Mouse (Mus musculus): ENCODE results near the gene Gm45711. TPM values are rescaled to one million over a fixed set of nuclear protein-coding genes. Genes with fewer than 3 reads are reported as not detected.

Gene Gm45711
- polyA plus RNA-seq, 2 experiments: not detected

- H3K36me3 ChIP-seq (replicated peaks; ENCODE audit: control insufficient read depth, insufficient read depth, low read depth): no peaks in the 10 kb centered on the region
- ATAC-seq (ENCODE audit: insufficient read depth) (no peak), DNase-seq (ENCODE audit: low read depth in 3 of 3, low spot score in 3 of 3) (no peak)
- TF ChIP-seq CTCF (IDR thresholded peaks at IDR 0.05; ENCODE audit: low read depth) (no peak), EP300 (IDR thresholded peaks at IDR 0.05; ENCODE audit: low read depth) (no peak)
- no peaks in the 10 kb centered on the region for H3K27me3 ChIP-seq (ENCODE audit: control insufficient read depth, insufficient read depth, low read length)
- peak overlapping the region; percentile 84 for H3K4me2 ChIP-seq (ENCODE audit: low read depth)
- peak overlapping the region; percentile 68 to 99 for H3K4me3 ChIP-seq (ENCODE audit: insufficient read depth in 1 of 2, low read depth in 2 of 2, low read length in 2 of 2)
- no peak overlapping the region for H3K27ac ChIP-seq
- WGBS (ENCODE audit: insufficient replicate concordance): under 1% methylated on average over 7 of the region's 7 CpGs
- H3K9ac ChIP-seq (replicated peaks): peak overlapping the region; percentile 75; the same call in 1 of the 2 replicates
- peaks cover 9 to 24% of the 10 kb centered on the region in 2 experiments for H3K4me1 ChIP-seq (replicated peaks; ENCODE audit: control insufficient read depth in 2 of 2, insufficient read depth in 2 of 2, low read length in 1 of 2)
- no peaks in the 10 kb centered on the region for H3K9me3 ChIP-seq (ENCODE audit: control insufficient read depth, low read length)
These were observed 58.4 kb downstream of the Gm45711 start for GRCm38 (mm10) chr8:104251461-104251860.

- Histone ChIP-seq H3K9me3 (ENCODE audit: control insufficient read depth, low read length) (no peaks in the 10 kb centered on the region), H3K36me3 (replicated peaks; ENCODE audit: control insufficient read depth, insufficient read depth, low read depth) (no peaks in the 10 kb centered on the region), H3K4me1 (replicated peaks; ENCODE audit: control insufficient read depth in 2 of 2, insufficient read depth in 2 of 2, low read length in 1 of 2) (peaks cover 9 to 24% of the 10 kb centered on the region in 2 experiments), H3K9ac (replicated peaks) (peak within 1 kb of the TSS; percentile 75), H3K27ac (peak within 1 kb of the TSS; percentile 50), H3K4me3 (ENCODE audit: insufficient read depth in 1 of 2, low read depth in 2 of 2, low read length in 2 of 2) (peak within 1 kb of the TSS; percentile 68 to 99), H3K4me2 (ENCODE audit: low read depth) (peak within 1 kb of the TSS; percentile 84), H3K27me3 (ENCODE audit: control insufficient read depth, insufficient read depth, low read length) (no peaks in the 10 kb centered on the region)
- peak; percentile 83 for ATAC-seq (ENCODE audit: insufficient read depth)
- TF ChIP-seq EP300 (IDR thresholded peaks at IDR 0.05; ENCODE audit: low read depth) (no peak), CTCF (IDR thresholded peaks at IDR 0.05; ENCODE audit: low read depth) (peak; percentile 34; the same call in 1 of the 2 replicates)
- peak; percentile 81 to 84 (median 82) for DNase-seq (ENCODE audit: low read depth in 3 of 3, low spot score in 3 of 3)
- 4% methylated on average over 41 of the region's 41 CpGs for whole genome bisulfite sequencing (ENCODE audit: insufficient replicate concordance)
These were observed 59.2 kb downstream of the Gm45711 start, which contains the start of gene Cklf for GRCm38 (mm10) chr8:104250439-104251367. Gene Cklf (plus strand): TSS chr8:104250861.

- Histone ChIP-seq H3K27ac (no peak overlapping the region), H3K4me1 (replicated peaks; ENCODE audit: control insufficient read depth in 2 of 2, insufficient read depth in 2 of 2, low read length in 1 of 2) (peaks cover 9 to 24% of the 10 kb centered on the region in 2 experiments), H3K9ac (replicated peaks) (no peak overlapping the region), H3K9me3 (ENCODE audit: control insufficient read depth, low read length) (no peaks in the 10 kb centered on the region), H3K36me3 (replicated peaks; ENCODE audit: control insufficient read depth, insufficient read depth, low read depth) (no peaks in the 10 kb centered on the region), H3K4me2 (ENCODE audit: low read depth) (no peak overlapping the region), H3K27me3 (ENCODE audit: control insufficient read depth, insufficient read depth, low read length) (no peaks in the 10 kb centered on the region), H3K4me3 (ENCODE audit: insufficient read depth in 1 of 2, low read depth in 2 of 2, low read length in 2 of 2) (no peak overlapping the region)
- ATAC-seq (ENCODE audit: insufficient read depth) (no peak), DNase-seq (ENCODE audit: low read depth in 3 of 3, low spot score in 3 of 3) (no peak)
- TF ChIP-seq EP300 (IDR thresholded peaks at IDR 0.05; ENCODE audit: low read depth): no peak
- no peak for TF ChIP-seq CTCF (IDR thresholded peaks at IDR 0.05; ENCODE audit: low read depth)
- 66% methylated on average over 7 of the region's 7 CpGs for WGBS (ENCODE audit: insufficient replicate concordance)
These were observed 60.4 kb downstream of the Gm45711 start for GRCm38 (mm10) chr8:104249442-104249996.

- under 1% methylated on average over 28 of the region's 28 CpGs for whole genome bisulfite sequencing (ENCODE audit: insufficient replicate concordance)
- Histone ChIP-seq H3K4me1 (replicated peaks; ENCODE audit: control insufficient read depth in 2 of 2, insufficient read depth in 2 of 2, low read length in 1 of 2) (peaks cover 9 to 24% of the 10 kb centered on the region in 2 experiments), H3K27ac (peak within 1 kb of the TSS; percentile 37; the same call in 1 of the 2 replicates), H3K4me2 (ENCODE audit: low read depth) (peak within 1 kb of the TSS; percentile 93), H3K4me3 (ENCODE audit: insufficient read depth in 1 of 2, low read depth in 2 of 2, low read length in 2 of 2) (peak within 1 kb of the TSS; percentile 76 to 94), H3K9me3 (ENCODE audit: control insufficient read depth, low read length) (no peaks in the 10 kb centered on the region), H3K36me3 (replicated peaks; ENCODE audit: control insufficient read depth, insufficient read depth, low read depth) (no peaks in the 10 kb centered on the region), H3K27me3 (ENCODE audit: control insufficient read depth, insufficient read depth, low read length) (no peaks in the 10 kb centered on the region), H3K9ac (replicated peaks) (peak within 1 kb of the TSS; percentile 89)
- peak; percentile 65 to 72 (median 68) for DNase-seq (ENCODE audit: low read depth in 3 of 3, low spot score in 3 of 3)
- no peak for TF ChIP-seq EP300 (IDR thresholded peaks at IDR 0.05; ENCODE audit: low read depth)
- no peak for TF ChIP-seq CTCF (IDR thresholded peaks at IDR 0.05; ENCODE audit: low read depth)
- ATAC-seq (ENCODE audit: insufficient read depth): peak; percentile 82
These were observed 61.6 kb downstream of the Gm45711 start, which contains the start of gene Tk2 for GRCm38 (mm10) chr8:104248276-104248675. Gene Tk2 (minus strand): TSS chr8:104248558.

- Histone ChIP-seq H3K4me1 (replicated peaks; ENCODE audit: control insufficient read depth in 2 of 2, insufficient read depth in 2 of 2, low read length in 1 of 2) (peaks cover 9 to 24% of the 10 kb centered on the region in 2 experiments), H3K9ac (replicated peaks) (peak overlapping the region; percentile 89), H3K27me3 (ENCODE audit: control insufficient read depth, insufficient read depth, low read length) (no peaks in the 10 kb centered on the region), H3K9me3 (ENCODE audit: control insufficient read depth, low read length) (no peaks in the 10 kb centered on the region), H3K4me2 (ENCODE audit: low read depth) (peak overlapping the region; percentile 93), H3K27ac (peak overlapping the region; percentile 37; the same call in 1 of the 2 replicates), H3K4me3 (ENCODE audit: insufficient read depth in 1 of 2, low read depth in 2 of 2, low read length in 2 of 2) (peak overlapping the region; percentile 76 to 94), H3K36me3 (replicated peaks; ENCODE audit: control insufficient read depth, insufficient read depth, low read depth) (no peaks in the 10 kb centered on the region)
- DNase-seq (ENCODE audit: low read depth in 3 of 3, low spot score in 3 of 3) (no peak), ATAC-seq (ENCODE audit: insufficient read depth) (peak; percentile 38; the same call in 1 of the 2 replicates)
- 4% methylated on average over 11 of the region's 11 CpGs for WGBS (ENCODE audit: insufficient replicate concordance)
- no peak for TF ChIP-seq EP300 (IDR thresholded peaks at IDR 0.05; ENCODE audit: low read depth)
These were observed 62.0 kb downstream of the Gm45711 start for GRCm38 (mm10) chr8:104247908-104248275.

All from liver, embryonic 14.5 days (tissue).